Mouse (Mus musculus): ENCODE data around the gene Dstyk. TPM values are rescaled to one million over a fixed set of nuclear protein-coding genes. Genes with fewer than 3 reads are reported as not detected.

The Dstyk gene
- polyA plus RNA-seq, 1 experiment = 6.9 TPM

- H3K27me3 ChIP-seq (ENCODE audit: control insufficient read depth, insufficient read depth, insufficient read length) = no peaks in the 10 kb centered on the region
- H3K4me2 ChIP-seq (ENCODE audit: low read depth) = peak within 1 kb of the TSS; percentile 94
- H3K79me2 ChIP-seq (ENCODE audit: control insufficient read depth, insufficient read depth) = peaks cover 24% of the 10 kb centered on the region
- peak; percentile 49 for TF ChIP-seq POLR2A (IDR thresholded peaks at IDR 0.05; ENCODE audit: insufficient read length, low read depth)
- no peak for TF ChIP-seq CEBPB (IDR thresholded peaks at IDR 0.05; ENCODE audit: insufficient read depth, poor library complexity, severe bottlenecking)
- TF ChIP-seq MYOD1 (IDR thresholded peaks at IDR 0.05; ENCODE audit: control insufficient read depth in 1 of 3, insufficient read length in 2 of 3, low read depth in 2 of 3) = peak in 2 of 3 experiments; percentile 81 to 84
- peak; percentile 40 for TF ChIP-seq POLR2AphosphoS2 (IDR thresholded peaks at IDR 0.05; ENCODE audit: insufficient read length, low read depth)
- peak; percentile 14 for TF ChIP-seq TCF12 (IDR thresholded peaks at IDR 0.05; ENCODE audit: insufficient read depth, poor library complexity, severe bottlenecking)
- H3K36me3 ChIP-seq (ENCODE audit: control insufficient read depth, insufficient read depth) = no peaks in the 10 kb centered on the region
- H3ac ChIP-seq (ENCODE audit: control insufficient read depth, insufficient read length) = peak within 1 kb of the TSS; percentile 63
- peak within 1 kb of the TSS; percentile 61 for H3K4me3 ChIP-seq
Observed at GRCm38 (mm10) chr1:132390691-132391579, 26.4 kb upstream of the Dstyk start, which contains the start of gene Tmcc2. Tmcc2 (minus strand) TSS chr1:132391281.

GRCm38 (mm10) chr1:132391580-132392022, 25.8 kb upstream of the Dstyk start:
- Histone ChIP-seq H3K79me2 (ENCODE audit: control insufficient read depth, insufficient read depth) (peaks cover 22% of the 10 kb centered on the region), H3ac (ENCODE audit: control insufficient read depth, insufficient read length) (peak overlapping the region; percentile 63), H3K4me2 (ENCODE audit: low read depth) (peak overlapping the region; percentile 94), H3K4me3 (peak overlapping the region; percentile 61), H3K27me3 (ENCODE audit: control insufficient read depth, insufficient read depth, insufficient read length) (no peaks in the 10 kb centered on the region), H3K36me3 (ENCODE audit: control insufficient read depth, insufficient read depth) (no peaks in the 10 kb centered on the region)
- TF ChIP-seq MYOD1 (IDR thresholded peaks at IDR 0.05; ENCODE audit: control insufficient read depth in 1 of 3, insufficient read length in 2 of 3, low read depth in 2 of 3) (peak in 1 of 3 experiments; percentile 55), REST (IDR thresholded peaks at IDR 0.05; ENCODE audit: insufficient read depth, insufficient read length) (no peak), POLR2AphosphoS2 (IDR thresholded peaks at IDR 0.05; ENCODE audit: insufficient read length, low read depth) (peak; percentile 78), MYOG (IDR thresholded peaks at IDR 0.05; ENCODE audit: control insufficient read depth in 1 of 3, insufficient read depth in 1 of 3, insufficient read length in 2 of 3, low read depth in 2 of 3) (peak in 1 of 3 experiments; percentile 56), TCF3 (IDR thresholded peaks at IDR 0.05; ENCODE audit: insufficient read length, low read depth) (no peak), POLR2A (IDR thresholded peaks at IDR 0.05; ENCODE audit: insufficient read length, low read depth) (peak; percentile 77)

GRCm38 (mm10) chr1:132392872-132393271, 24.5 kb upstream of the Dstyk start:
- Histone ChIP-seq H3K79me2 (ENCODE audit: control insufficient read depth, insufficient read depth) (peaks cover 22% of the 10 kb centered on the region), H3K36me3 (ENCODE audit: control insufficient read depth, insufficient read depth) (no peaks in the 10 kb centered on the region), H3ac (ENCODE audit: control insufficient read depth, insufficient read length) (no peak overlapping the region), H3K4me2 (ENCODE audit: low read depth) (no peak overlapping the region), H3K27me3 (ENCODE audit: control insufficient read depth, insufficient read depth, insufficient read length) (no peaks in the 10 kb centered on the region), H3K4me3 (no peak overlapping the region)
- TF ChIP-seq POLR2A (IDR thresholded peaks at IDR 0.05; ENCODE audit: insufficient read length, low read depth) (no peak), MAX (IDR thresholded peaks at IDR 0.05; ENCODE audit: low read depth) (no peak), POLR2AphosphoS2 (IDR thresholded peaks at IDR 0.05; ENCODE audit: insufficient read length, low read depth) (no peak), CEBPB (IDR thresholded peaks at IDR 0.05; ENCODE audit: insufficient read depth, poor library complexity, severe bottlenecking) (no peak), SRF (IDR thresholded peaks at IDR 0.05; ENCODE audit: control insufficient read depth, insufficient read length, low read depth) (no peak), USF1 (IDR thresholded peaks at IDR 0.05; ENCODE audit: low read depth) (no peak), REST (IDR thresholded peaks at IDR 0.05; ENCODE audit: insufficient read depth, insufficient read length) (no peak), MYOG (IDR thresholded peaks at IDR 0.05; ENCODE audit: control insufficient read depth in 1 of 3, insufficient read depth in 1 of 3, insufficient read length in 2 of 3, low read depth in 2 of 3) (no peak), TCF3 (IDR thresholded peaks at IDR 0.05; ENCODE audit: insufficient read length, low read depth) (no peak), TCF12 (IDR thresholded peaks at IDR 0.05; ENCODE audit: insufficient read depth, poor library complexity, severe bottlenecking) (no peak), E2F4 (IDR thresholded peaks at IDR 0.05; ENCODE audit: insufficient read depth) (no peak)

GRCm38 (mm10) chr1:132396705-132397104, 20.6 kb upstream of the Dstyk start:
- TF ChIP-seq MYOD1 (IDR thresholded peaks at IDR 0.05; ENCODE audit: control insufficient read depth in 1 of 3, insufficient read length in 2 of 3, low read depth in 2 of 3) (no peak), MYOG (IDR thresholded peaks at IDR 0.05; ENCODE audit: control insufficient read depth in 1 of 3, insufficient read depth in 1 of 3, insufficient read length in 2 of 3, low read depth in 2 of 3) (no peak), REST (IDR thresholded peaks at IDR 0.05; ENCODE audit: insufficient read depth, insufficient read length) (no peak), SRF (IDR thresholded peaks at IDR 0.05; ENCODE audit: control insufficient read depth, insufficient read length, low read depth) (no peak), POLR2A (IDR thresholded peaks at IDR 0.05; ENCODE audit: insufficient read length, low read depth) (no peak), TCF3 (IDR thresholded peaks at IDR 0.05; ENCODE audit: insufficient read length, low read depth) (no peak), E2F4 (IDR thresholded peaks at IDR 0.05; ENCODE audit: insufficient read depth) (no peak), TCF12 (IDR thresholded peaks at IDR 0.05; ENCODE audit: insufficient read depth, poor library complexity, severe bottlenecking) (no peak), POLR2AphosphoS2 (IDR thresholded peaks at IDR 0.05; ENCODE audit: insufficient read length, low read depth) (no peak), MAX (IDR thresholded peaks at IDR 0.05; ENCODE audit: low read depth) (no peak), USF1 (IDR thresholded peaks at IDR 0.05; ENCODE audit: low read depth) (no peak), CEBPB (IDR thresholded peaks at IDR 0.05; ENCODE audit: insufficient read depth, poor library complexity, severe bottlenecking) (no peak)
- H3ac ChIP-seq (ENCODE audit: control insufficient read depth, insufficient read length) = no peak overlapping the region
- H3K36me3 ChIP-seq (ENCODE audit: control insufficient read depth, insufficient read depth) = no peaks in the 10 kb centered on the region
- no peak overlapping the region for H3K4me3 ChIP-seq
- no peak overlapping the region for H3K4me2 ChIP-seq (ENCODE audit: low read depth)
- H3K79me2 ChIP-seq (ENCODE audit: control insufficient read depth, insufficient read depth) = no peaks in the 10 kb centered on the region
- no peaks in the 10 kb centered on the region for H3K27me3 ChIP-seq (ENCODE audit: control insufficient read depth, insufficient read depth, insufficient read length)

Data from myocyte (in vitro differentiated cells).